In genomic region chr16:17799584-17799983, GRCm38 (mm10) we compare ENCODE assay signal across 19 mouse cellular contexts. TPM values are rescaled to one million over a fixed set of nuclear protein-coding genes. Genes with fewer than 3 reads are reported as not detected.
DNase-seq lines count a peak whose midpoint lies in the region; ATAC-seq and TF ChIP-seq lines count a peak whose summit lies in the region.
"Had no signal": no experiment of that assay in that cellular context is flagged by ENCODE, and none has a peak within 500 bp of the region (broad histone marks: within the 10 kb centered on the region; RNA-seq: fewer than 3 reads in every experiment).

No protein-coding gene starts in this region.

- ATAC-seq in heart, embryonic 12.5 days (ENCODE audit: insufficient number of reproducible peaks, low FRiP score), result no peak
- ATAC-seq in kidney, postnatal 0 days (replicated peaks; ENCODE audit: low FRiP score, low read depth), result no peak
- no peak for ATAC-seq in embryonic facial prominence, embryonic 11.5 days (replicated peaks; ENCODE audit: insufficient number of reproducible peaks, low FRiP score, low TSS enrichment, low read depth)
- ATAC-seq in limb, embryonic 12.5 days (ENCODE audit: insufficient number of reproducible peaks, insufficient read depth, low FRiP score, low TSS enrichment, low read depth), result no peak
- ATAC-seq: forebrain, embryonic 13.5 days had no signal

- H3K27me3 ChIP-seq in heart, embryonic 10.5 days (ENCODE audit: insufficient read depth, poor library complexity, severe bottlenecking), result peaks cover 93% of the 10 kb centered on the region
- peaks cover 76% of the 10 kb centered on the region for H3K27me3 ChIP-seq in heart, embryonic 12.5 days (replicated peaks)
- H3K27me3 ChIP-seq in kidney, postnatal 0 days (ENCODE audit: insufficient read depth, low read length), result peaks cover 32% of the 10 kb centered on the region; the same call in 1 of the 2 replicates
- H3K27me3 ChIP-seq in embryonic facial prominence, embryonic 11.5 days (ENCODE audit: control insufficient read depth, insufficient read depth, low read length), result peaks cover 44% of the 10 kb centered on the region
- peaks cover 53% of the 10 kb centered on the region for H3K27me3 ChIP-seq in limb, embryonic 12.5 days

- no peaks in the 10 kb centered on the region for H3K36me3 ChIP-seq in heart, embryonic 10.5 days
- H3K36me3 ChIP-seq in heart, embryonic 12.5 days, result no peaks in the 10 kb centered on the region; the same call in 1 of the 2 replicates
- H3K36me3 ChIP-seq in kidney, postnatal 0 days (ENCODE audit: insufficient read depth, low read length), result no peaks in the 10 kb centered on the region
- no peaks in the 10 kb centered on the region; the same call in 1 of the 2 replicates for H3K36me3 ChIP-seq in embryonic facial prominence, embryonic 11.5 days (replicated peaks; ENCODE audit: control insufficient read depth, insufficient read depth, low read depth, low read length)
- peaks cover 21% of the 10 kb centered on the region for H3K36me3 ChIP-seq in limb, embryonic 12.5 days
- H3K36me3 ChIP-seq: liver, embryonic 13.5 days; midbrain, embryonic 10.5 days had no signal

- H3K4me1 ChIP-seq in heart, embryonic 10.5 days, result peaks cover 82% of the 10 kb centered on the region
- H3K4me1 ChIP-seq in heart, embryonic 12.5 days (replicated peaks), result peaks cover 66% of the 10 kb centered on the region
- H3K4me1 ChIP-seq in kidney, postnatal 0 days (replicated peaks; ENCODE audit: insufficient read depth, low read length), result peaks cover 34% of the 10 kb centered on the region
- peaks cover 27% of the 10 kb centered on the region for H3K4me1 ChIP-seq in embryonic facial prominence, embryonic 11.5 days (ENCODE audit: control insufficient read depth, insufficient read depth, low read length)
- peaks cover 80% of the 10 kb centered on the region for H3K4me1 ChIP-seq in limb, embryonic 12.5 days (replicated peaks)

- no peak for TF ChIP-seq CTCF in kidney, postnatal 0 days (IDR thresholded peaks at IDR 0.05; ENCODE audit: low read depth)

- H3K9me3 ChIP-seq in heart, embryonic 10.5 days, result no peaks in the 10 kb centered on the region
- H3K9me3 ChIP-seq in heart, embryonic 12.5 days (replicated peaks), result no peaks in the 10 kb centered on the region
- no peaks in the 10 kb centered on the region for H3K9me3 ChIP-seq in kidney, postnatal 0 days (replicated peaks; ENCODE audit: low read length)
- H3K9me3 ChIP-seq in embryonic facial prominence, embryonic 11.5 days (replicated peaks; ENCODE audit: control insufficient read depth, low read length), result no peaks in the 10 kb centered on the region
- H3K9me3 ChIP-seq in limb, embryonic 12.5 days, result no peaks in the 10 kb centered on the region
- H3K9me3 ChIP-seq: forebrain, embryonic 13.5 days; liver, embryonic 13.5 days; midbrain, embryonic 10.5 days had no signal

- H3K4me3 ChIP-seq in heart, embryonic 10.5 days, result no peak overlapping the region
- H3K4me3 ChIP-seq in heart, embryonic 12.5 days, result no peak overlapping the region
- no peak overlapping the region for H3K4me3 ChIP-seq in kidney, postnatal 0 days (replicated peaks; ENCODE audit: low read depth, low read length)
- H3K4me3 ChIP-seq in embryonic facial prominence, embryonic 11.5 days (ENCODE audit: low read depth, low read length), result peak overlapping the region; percentile 79
- peak overlapping the region; percentile 90 for H3K4me3 ChIP-seq in limb, embryonic 12.5 days (replicated peaks)

- peak; percentile 63 for DNase-seq in heart, embryonic 10.5 days (ENCODE audit: low spot score)
- no peak for DNase-seq in kidney, postnatal 0 days (ENCODE audit: low spot score)
- no peak for DNase-seq in kidney, adult 18-20 months
- DNase-seq in embryonic facial prominence, embryonic 11.5 days (ENCODE audit: low spot score), result no peak
- DNase-seq in cerebellum, adult 11 months, result no peak
- no peak for DNase-seq in cerebellum, postnatal 10 days
- DNase-seq: adrenal gland, adult 2 months; cerebellum, postnatal 25 days; gastrocnemius, postnatal 36 days; kidney, postnatal 36 days; layer of hippocampus, adult 9-11 months; liver, embryonic 13.5 days; lung, postnatal 36 days had no signal

- no peak overlapping the region for H3K9ac ChIP-seq in heart, embryonic 12.5 days
- no peak overlapping the region for H3K9ac ChIP-seq in kidney, postnatal 0 days (ENCODE audit: low read depth, low read length)
- H3K9ac ChIP-seq in embryonic facial prominence, embryonic 11.5 days (replicated peaks; ENCODE audit: low read length), result no peak overlapping the region
- H3K9ac ChIP-seq in limb, embryonic 12.5 days (replicated peaks), result no peak overlapping the region; the same call in 1 of the 2 replicates
- H3K9ac ChIP-seq: forebrain, embryonic 13.5 days; liver, embryonic 13.5 days had no signal

- no peak overlapping the region for H3K27ac ChIP-seq in heart, embryonic 10.5 days
- no peak overlapping the region for H3K27ac ChIP-seq in heart, embryonic 12.5 days (ENCODE audit: poor library complexity, severe bottlenecking)
- no peak overlapping the region for H3K27ac ChIP-seq in kidney, postnatal 0 days
- no peak overlapping the region for H3K27ac ChIP-seq in embryonic facial prominence, embryonic 11.5 days (replicated peaks; ENCODE audit: low read depth, low read length)
- H3K27ac ChIP-seq in limb, embryonic 12.5 days, result no peak overlapping the region
- H3K27ac ChIP-seq: forebrain, embryonic 13.5 days; liver, embryonic 13.5 days; midbrain, embryonic 10.5 days had no signal

- no peak overlapping the region for H3K4me2 ChIP-seq in heart, embryonic 12.5 days
- peak overlapping the region; percentile 79; the same call in 1 of the 2 replicates for H3K4me2 ChIP-seq in kidney, postnatal 0 days (ENCODE audit: low read length)
- no peak overlapping the region for H3K4me2 ChIP-seq in embryonic facial prominence, embryonic 11.5 days (ENCODE audit: low read depth, low read length)
- peak overlapping the region; percentile 88 for H3K4me2 ChIP-seq in limb, embryonic 12.5 days
- H3K4me2 ChIP-seq: forebrain, embryonic 13.5 days had no signal

RNA-seq across cellular contexts. Expression of gene Scarf2, which starts 2.5 kb away (rescaled TPM):
- 7.0 and 12.9 TPM in 2 replicates for polyA plus RNA-seq in heart, embryonic 10.5 days (2016; fragmentation: Nextera tagmentation; extraction: Ambion mirVana)
- polyA plus RNA-seq in heart, embryonic 12.5 days (2016; fragmentation: Nextera tagmentation; extraction: Ambion mirVana), result 15.8 and 17.4 TPM in 2 replicates
- polyA plus RNA-seq in kidney, postnatal 0 days (2015; fragmentation: Nextera tagmentation; extraction: Ambion mirVana), result 12.2 and 18.7 TPM in 2 replicates
- 13.5 and 15.3 TPM in 2 replicates for polyA plus RNA-seq in embryonic facial prominence, embryonic 11.5 days (2014; fragmentation: Nextera tagmentation; extraction: Ambion mirVana)
- polyA plus RNA-seq in limb, embryonic 12.5 days (2016; fragmentation: Nextera tagmentation; extraction: Ambion mirVana), result 41.0 and 46.3 TPM in 2 replicates

RNA-seq across cellular contexts. Expression of gene B830017H08Rik, which starts 33.3 kb away (rescaled TPM):
- not detected in 2 replicates for polyA plus RNA-seq in heart, embryonic 10.5 days (2016; fragmentation: Nextera tagmentation; extraction: Ambion mirVana)
- not detected in 2 replicates for polyA plus RNA-seq in heart, embryonic 12.5 days (2016; fragmentation: Nextera tagmentation; extraction: Ambion mirVana)
- 1.7 and 2.2 TPM in 2 replicates for polyA plus RNA-seq in kidney, postnatal 0 days (2015; fragmentation: Nextera tagmentation; extraction: Ambion mirVana)
- polyA plus RNA-seq in embryonic facial prominence, embryonic 11.5 days (2014; fragmentation: Nextera tagmentation; extraction: Ambion mirVana), result not detected in 2 replicates
- 0.27 and 0.56 TPM in 2 replicates for polyA plus RNA-seq in limb, embryonic 12.5 days (2016; fragmentation: Nextera tagmentation; extraction: Ambion mirVana)
- polyA plus RNA-seq: adrenal gland, adult 2 months; heart, embryonic 14.5 days; liver, embryonic 13.5 days; midbrain, embryonic 10.5 days; thymus, postnatal 0 days had no signal

RNA-seq across cellular contexts. Expression of gene Car15, which starts 38.6 kb away (rescaled TPM):
- polyA plus RNA-seq in heart, embryonic 10.5 days (2016; fragmentation: Nextera tagmentation; extraction: Ambion mirVana), result 2.0 and 2.3 TPM in 2 replicates
- 1.5 and 1.7 TPM in 2 replicates for polyA plus RNA-seq in heart, embryonic 12.5 days (2016; fragmentation: Nextera tagmentation; extraction: Ambion mirVana)
- polyA plus RNA-seq in kidney, postnatal 0 days (2015; fragmentation: Nextera tagmentation; extraction: Ambion mirVana), result 131 and 147 TPM in 2 replicates
- 1.7 and 2.0 TPM in 2 replicates for polyA plus RNA-seq in embryonic facial prominence, embryonic 11.5 days (2014; fragmentation: Nextera tagmentation; extraction: Ambion mirVana)
- polyA plus RNA-seq in limb, embryonic 12.5 days (2016; fragmentation: Nextera tagmentation; extraction: Ambion mirVana), result 2.9 and 3.6 TPM in 2 replicates

RNA-seq across cellular contexts. Expression of gene Klhl22, which starts 40.2 kb away (rescaled TPM):
- 47.2 and 55.4 TPM in 2 replicates for polyA plus RNA-seq in heart, embryonic 10.5 days (2016; fragmentation: Nextera tagmentation; extraction: Ambion mirVana)
- polyA plus RNA-seq in heart, embryonic 12.5 days (2016; fragmentation: Nextera tagmentation; extraction: Ambion mirVana), result 42.7 and 44.4 TPM in 2 replicates
- 39.3 and 42.8 TPM in 2 replicates for polyA plus RNA-seq in kidney, postnatal 0 days (2015; fragmentation: Nextera tagmentation; extraction: Ambion mirVana)
- polyA plus RNA-seq in embryonic facial prominence, embryonic 11.5 days (2014; fragmentation: Nextera tagmentation; extraction: Ambion mirVana), result 48.0 and 58.1 TPM in 2 replicates
- 87.7 and 88.5 TPM in 2 replicates for polyA plus RNA-seq in limb, embryonic 12.5 days (2016; fragmentation: Nextera tagmentation; extraction: Ambion mirVana)

Comparison
In these comparisons a context has a peak if more than half of its experiments do, and no peak if none do; other contexts are left out.
1. H3K4me3 ChIP-seq: peak in embryonic facial prominence, embryonic 11.5 days (single experiment) and limb, embryonic 12.5 days (single experiment); none in heart, embryonic 10.5 days (single experiment), heart, embryonic 12.5 days (single experiment) and kidney, postnatal 0 days (single experiment).
2. H3K4me2 ChIP-seq: peak in kidney, postnatal 0 days (single experiment) and limb, embryonic 12.5 days (single experiment); none in heart, embryonic 12.5 days (single experiment) and embryonic facial prominence, embryonic 11.5 days (single experiment).
3. RNA of gene Car15, which starts 38.6 kb away (polyA plus RNA-seq): 131 to 147 TPM in kidney, postnatal 0 days; 2.9 to 3.6 TPM in limb, embryonic 12.5 days, 2.0 to 2.3 TPM in heart, embryonic 10.5 days, 1.7 to 2.0 TPM in embryonic facial prominence, embryonic 11.5 days and 1.5 to 1.7 TPM in heart, embryonic 12.5 days; every median in the first group is over 10 times any median in the second.